Mouse (Mus musculus): Measurements from ENCODE around the gene Sel1l.

DNA sequence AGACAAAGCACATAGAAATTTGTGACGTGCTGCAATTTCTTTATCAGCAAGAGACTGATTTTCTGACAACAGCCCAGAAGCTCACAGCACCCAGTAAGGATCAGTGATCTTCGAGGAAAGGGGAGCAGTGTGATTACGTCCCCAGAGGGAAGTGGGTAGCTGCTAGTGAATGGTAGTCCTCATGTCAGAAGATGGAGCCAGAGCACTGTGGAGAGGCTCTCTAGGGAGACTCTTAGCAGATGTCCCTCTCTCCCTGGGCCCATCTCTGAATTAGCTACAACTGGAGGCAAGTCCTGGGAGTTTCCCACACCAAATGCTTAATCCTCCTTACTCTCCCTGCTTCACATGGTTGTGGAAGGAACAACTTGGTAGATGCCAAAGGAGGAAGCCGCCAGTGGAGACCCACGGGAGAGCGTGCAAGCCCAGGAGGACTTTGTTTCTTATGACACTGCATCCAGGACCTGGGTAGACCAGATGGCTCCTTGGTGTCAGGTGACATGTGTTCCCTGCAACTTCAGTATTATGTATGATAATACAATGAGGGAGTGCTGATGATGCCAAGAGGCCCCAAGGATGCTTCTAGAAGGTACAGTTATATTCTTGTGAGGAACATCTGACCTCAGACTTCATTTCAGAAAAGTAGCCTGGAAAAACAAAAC is 50.1 kb downstream of the Sel1l start:
- TF ChIP-seq POLR2A (IDR thresholded peaks at IDR 0.05; ENCODE audit: borderline replicate concordance, low read depth, low read length) = no peak
- no peak for TF ChIP-seq CTCF (IDR thresholded peaks at IDR 0.05; ENCODE audit: low read depth, low read length)

All from bone marrow macrophage, adult 2 months (primary cell).